Mouse (Mus musculus): ENCODE measurements at regions not wholly inside any gene's neighbourhood (a gene's known extent, or its start where the extent isn't known, plus 50 kb on each side); places are given as distances from the start of the nearest gene placed in this dataset.

GRCm38 (mm10) chr12:27499276-27499675, 156.9 kb upstream of the Sox11 start:
- no peak for DNase-seq (ENCODE audit: low spot score in 2 of 2)

- DNase-seq (ENCODE audit: low spot score in 2 of 2), result no peak
Observed at GRCm38 (mm10) chr12:27496826-27497557, 154.6 kb upstream of the Sox11 start.

- DNase-seq (ENCODE audit: low spot score in 2 of 2), result no peak
Observed at GRCm38 (mm10) chr12:27492270-27492669, 149.9 kb upstream of the Sox11 start.

GRCm38 (mm10) chr12:27481230-27481629, 138.9 kb upstream of the Sox11 start:
- DNase-seq (ENCODE audit: low spot score in 2 of 2), result no peak

GRCm38 (mm10) chr12:27479601-27480001, 137.2 kb upstream of the Sox11 start:
- no peak for DNase-seq (ENCODE audit: low spot score in 2 of 2)

- no peak for DNase-seq (ENCODE audit: low spot score in 2 of 2)
Observed at GRCm38 (mm10) chr12:27474631-27475030, 132.3 kb upstream of the Sox11 start.

- DNase-seq (ENCODE audit: low spot score in 2 of 2), result no peak
Observed at GRCm38 (mm10) chr12:27471557-27471956, 129.2 kb upstream of the Sox11 start.

GRCm38 (mm10) chr12:27470346-27470745, 128.0 kb upstream of the Sox11 start:
- no peak for DNase-seq (ENCODE audit: low spot score in 2 of 2)

- no peak for DNase-seq (ENCODE audit: low spot score in 2 of 2)
Observed at GRCm38 (mm10) chr12:27468782-27469181, 126.4 kb upstream of the Sox11 start.

- DNase-seq (ENCODE audit: low spot score in 2 of 2), result no peak
Observed at GRCm38 (mm10) chr12:27468141-27468540, 125.8 kb upstream of the Sox11 start.

GRCm38 (mm10) chr12:27465499-27466150, 123.3 kb upstream of the Sox11 start:
- DNase-seq (ENCODE audit: low spot score in 2 of 2), result no peak

- no peak for DNase-seq (ENCODE audit: low spot score in 2 of 2)
Observed at GRCm38 (mm10) chr12:27458674-27459073, 116.3 kb upstream of the Sox11 start.

- DNase-seq (ENCODE audit: low spot score in 2 of 2), result no peak
Observed at GRCm38 (mm10) chr12:27437661-27438345, 95.4 kb upstream of the Sox11 start.

- no peak for DNase-seq (ENCODE audit: low spot score in 2 of 2)
Observed at GRCm38 (mm10) chr12:27431338-27431737, 89.0 kb upstream of the Sox11 start.

GRCm38 (mm10) chr12:27417387-27418009, 75.1 kb upstream of the Sox11 start:
- no peak for DNase-seq (ENCODE audit: low spot score in 2 of 2)

- no peak for DNase-seq (ENCODE audit: low spot score in 2 of 2)
Observed at GRCm38 (mm10) chr12:27410555-27410954, 68.2 kb upstream of the Sox11 start.

- no peak for DNase-seq (ENCODE audit: low spot score in 2 of 2)
Observed at GRCm38 (mm10) chr12:27408440-27408839, 66.1 kb upstream of the Sox11 start.

GRCm38 (mm10) chr12:27399392-27399791, 57.0 kb upstream of the Sox11 start:
- DNase-seq (ENCODE audit: low spot score in 2 of 2), result no peak

Measured in urinary bladder, postnatal 4 days (tissue).